Mouse (Mus musculus): Measurements from ENCODE around the gene Procr.
"Not testable (repeated sequence)": the region's sequence is repeated elsewhere in the genome, so short reads cannot be mapped to it uniquely, and the experiment has no call there.

Procr gene

DNA sequence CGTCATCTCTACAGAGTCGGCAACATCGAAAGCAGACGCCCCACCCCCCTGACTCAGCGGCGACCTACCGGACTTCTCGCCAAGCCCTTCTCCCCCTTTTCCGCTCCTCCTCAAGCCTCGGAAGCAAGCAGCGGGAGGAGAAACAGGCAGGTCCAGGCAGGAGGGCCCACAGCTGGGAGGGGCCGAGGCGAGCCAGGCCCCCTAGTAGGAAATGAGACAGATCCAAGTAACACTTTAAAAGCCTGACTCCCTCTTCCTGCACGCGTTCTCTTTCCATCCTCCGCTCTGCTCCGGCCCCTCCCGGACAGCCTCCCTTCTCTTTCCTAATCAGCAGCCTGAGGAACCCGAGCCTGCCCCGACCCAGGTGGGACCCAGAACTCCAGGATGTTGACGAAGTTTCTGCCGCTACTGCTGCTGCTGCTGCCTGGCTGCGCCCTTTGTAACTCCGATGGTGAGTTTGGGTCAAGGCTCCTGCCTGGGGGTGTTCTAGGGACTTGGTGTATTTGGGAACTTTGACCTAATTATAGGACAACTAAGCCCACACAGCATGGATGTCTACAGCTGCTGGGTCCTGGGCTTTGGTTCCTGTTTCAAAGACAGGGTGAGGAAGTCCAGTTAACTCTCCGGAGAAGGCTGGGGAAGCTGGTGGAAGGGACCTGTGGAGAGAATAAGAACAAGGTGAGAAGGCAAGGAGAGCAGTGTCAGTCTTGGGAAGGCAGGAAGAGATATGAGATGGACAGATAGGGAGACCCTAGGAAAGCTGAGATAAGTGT, at the start of gene Procr:
TSS of gene Procr (plus strand) at position 104 of the 773 bp plus-strand sequence.
- DNase-seq: no peak

DNA sequence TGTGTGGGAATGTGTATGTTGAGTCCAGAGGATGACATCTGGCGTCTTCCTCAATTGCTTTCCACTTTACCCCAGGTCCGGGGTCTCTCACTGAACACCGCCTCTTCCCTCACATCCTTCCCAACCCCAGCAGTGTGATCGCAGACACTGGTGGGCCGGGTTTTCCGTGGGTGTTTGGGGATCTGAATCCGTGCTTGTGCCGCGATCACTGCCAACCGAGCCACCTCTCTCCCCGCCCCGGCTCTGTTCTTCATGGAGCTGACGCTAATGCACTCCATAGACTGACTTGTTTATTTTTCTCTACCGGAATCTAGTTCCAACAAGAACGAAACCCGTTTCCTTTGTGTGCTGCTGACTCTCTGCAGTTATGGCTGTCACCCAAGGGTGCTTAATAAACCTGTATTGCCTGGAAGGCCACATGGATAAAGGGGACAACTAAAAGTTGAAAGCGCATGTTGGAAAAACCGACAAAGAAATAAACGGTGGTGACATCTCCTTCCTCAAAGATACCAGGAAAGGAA, 49.5 kb upstream of the Procr start:
- no peak for DNase-seq

DNA sequence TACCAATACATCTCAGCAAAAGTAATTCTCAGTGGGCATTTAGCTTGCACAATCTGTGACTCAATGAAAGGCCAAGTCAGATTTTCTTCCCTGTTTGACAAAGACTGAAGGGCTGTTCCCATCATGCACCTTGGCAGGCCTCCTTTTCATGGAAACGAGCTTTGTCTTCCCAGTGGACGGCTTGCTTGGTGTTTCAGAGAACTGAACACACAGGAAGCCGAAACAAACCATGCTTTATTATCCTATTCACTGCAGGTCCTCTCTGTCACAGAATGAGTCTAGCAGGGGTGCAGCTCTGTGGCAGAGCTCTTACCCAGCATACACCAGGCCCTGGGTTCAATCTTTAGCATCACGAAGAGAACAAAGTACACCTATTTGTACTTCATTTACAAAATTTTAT, 47.3 kb upstream of the Procr start:
- DNase-seq: no peak

DNA sequence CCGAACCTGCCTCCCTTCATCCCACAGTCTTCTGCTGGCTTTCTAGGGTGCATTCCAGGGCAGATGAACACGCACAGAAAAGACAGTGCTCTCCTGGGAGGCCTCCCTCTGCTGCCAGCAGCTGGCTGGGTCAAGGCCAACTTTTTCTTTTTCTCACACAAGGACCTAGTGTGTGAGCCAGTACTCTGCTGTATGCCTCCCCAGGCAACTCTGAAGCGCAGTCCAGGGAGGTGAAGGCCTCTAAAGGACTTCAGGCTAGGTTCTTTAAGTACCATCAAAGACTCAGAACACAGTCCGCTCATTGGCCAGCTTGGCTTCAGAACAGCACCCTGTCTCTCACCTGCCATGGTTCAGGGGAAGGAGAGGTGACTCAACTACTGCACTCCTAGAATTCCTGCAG, 43.7 kb upstream of the Procr start:
- DNase-seq: no peak

DNA sequence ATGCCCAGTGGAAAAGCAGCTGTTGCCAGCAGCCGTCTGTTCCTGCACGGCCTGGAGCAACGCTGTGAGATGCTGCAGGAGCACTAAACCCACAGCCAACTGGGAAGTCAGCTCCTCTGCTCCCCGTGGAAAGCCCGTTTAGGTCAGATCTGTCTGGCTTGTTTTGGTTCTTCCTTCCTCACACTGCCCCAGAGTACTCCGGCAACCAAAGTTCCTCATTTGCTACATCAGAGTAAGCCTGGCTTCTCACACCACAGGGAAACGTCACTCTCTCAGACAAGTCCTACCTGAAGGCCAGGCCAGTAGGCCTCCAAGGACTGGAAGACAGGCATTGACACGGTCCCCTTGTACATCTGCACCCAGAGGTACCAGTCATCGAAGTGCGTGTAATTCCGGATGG, 40.4 kb upstream of the Procr start:
- no peak for DNase-seq

DNA sequence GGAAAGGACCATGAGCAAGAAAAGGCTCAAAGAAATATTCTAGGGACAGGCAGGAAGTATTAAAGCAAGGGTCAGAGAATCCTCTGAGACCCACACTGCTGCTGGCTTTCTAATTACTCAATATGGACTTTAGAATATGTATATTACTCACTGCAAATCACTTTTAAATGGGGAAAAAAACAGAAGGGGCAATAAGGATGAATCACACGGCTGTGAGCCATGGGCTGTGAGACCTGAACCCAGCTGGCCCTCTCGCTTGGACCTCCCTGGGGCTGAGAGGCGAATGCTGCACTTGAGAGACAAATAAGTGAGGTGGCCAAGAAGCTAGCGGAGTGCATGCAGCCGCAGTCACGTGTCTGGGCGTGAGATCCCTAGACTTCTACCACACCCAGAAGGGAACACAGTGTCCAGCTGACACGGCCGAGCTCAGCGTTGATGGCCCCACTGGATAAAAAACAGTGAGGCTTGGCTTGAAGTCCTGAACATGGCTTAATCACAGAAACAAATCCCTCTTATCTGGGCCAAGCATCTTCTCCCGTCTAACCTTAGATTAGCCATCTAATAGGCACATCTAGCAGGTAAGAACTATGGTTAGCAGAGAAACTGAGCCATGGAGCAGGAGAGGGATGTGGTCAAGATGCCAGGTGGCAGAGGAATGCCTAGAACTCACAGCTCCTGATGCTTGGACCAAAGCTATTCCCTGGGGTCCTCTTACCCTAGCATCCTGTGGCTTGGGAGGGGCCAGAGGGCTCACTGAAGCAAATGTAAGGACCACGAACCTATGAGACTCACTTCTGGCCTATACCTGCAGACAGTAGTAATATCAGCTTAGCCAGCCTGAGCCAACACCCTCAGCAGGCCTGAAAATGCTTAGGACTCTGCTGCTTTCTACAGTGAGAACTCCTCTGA, 33.6 kb upstream of the Procr start:
- no peak for DNase-seq

DNA sequence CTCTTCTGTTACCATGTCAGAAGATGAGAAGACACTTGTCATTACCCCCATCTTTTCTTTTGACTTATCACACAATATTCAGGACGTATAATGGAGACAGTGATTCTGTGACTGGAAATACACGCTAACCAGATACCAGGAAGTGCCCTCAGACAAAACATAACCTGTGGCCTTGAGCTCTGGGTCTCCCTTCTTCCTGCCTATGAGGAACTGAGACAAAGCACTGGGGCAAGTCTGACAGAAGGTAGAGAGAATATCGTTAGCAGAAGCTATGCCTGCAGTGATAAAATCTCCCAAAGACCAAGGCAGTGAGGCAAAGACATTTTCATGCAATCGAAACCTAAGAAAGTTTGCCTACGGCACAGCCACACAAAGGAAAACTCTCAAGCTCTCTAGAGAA, 30.3 kb upstream of the Procr start:
- no peak for DNase-seq

DNA sequence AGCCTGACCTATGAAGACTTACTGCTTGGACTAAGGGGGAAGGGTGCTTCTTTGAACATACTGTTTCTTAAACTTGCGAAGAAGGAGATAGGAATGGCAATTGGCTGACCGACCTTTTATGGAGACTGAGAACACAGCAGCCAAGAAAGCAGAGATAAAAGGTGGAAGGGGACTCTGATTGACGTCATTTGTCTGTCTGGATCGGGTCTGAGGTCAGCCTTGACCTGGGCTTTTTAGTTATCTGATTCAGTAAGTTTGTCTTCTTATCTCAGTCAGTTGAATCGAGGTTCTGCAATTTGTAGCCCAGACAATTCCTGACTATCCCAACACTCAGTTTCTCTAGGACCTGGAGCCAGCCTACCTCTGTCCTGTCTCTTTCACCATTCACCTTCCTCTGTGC, 26.9 kb upstream of the Procr start:
- no peak for DNase-seq

DNA sequence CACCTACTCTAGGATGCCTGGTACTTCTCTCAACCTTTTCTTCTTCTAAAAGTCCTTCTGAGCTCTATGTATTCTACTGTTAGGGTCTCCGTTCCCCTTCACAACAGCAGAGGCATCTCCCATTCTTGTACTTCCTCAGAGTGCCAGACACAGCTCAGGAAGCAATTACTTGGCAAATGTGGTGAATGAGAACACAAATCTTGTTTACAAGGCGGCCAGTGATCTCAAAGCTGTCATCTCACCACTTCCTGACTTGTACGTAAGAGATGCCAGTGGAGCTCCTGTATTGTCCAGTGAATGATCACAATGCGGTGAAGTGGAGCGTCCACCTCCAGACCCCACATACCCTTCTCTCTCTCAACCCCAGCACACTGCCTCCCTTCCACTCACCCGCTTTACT, 26.4 kb upstream of the Procr start:
- DNase-seq: no peak

DNA sequence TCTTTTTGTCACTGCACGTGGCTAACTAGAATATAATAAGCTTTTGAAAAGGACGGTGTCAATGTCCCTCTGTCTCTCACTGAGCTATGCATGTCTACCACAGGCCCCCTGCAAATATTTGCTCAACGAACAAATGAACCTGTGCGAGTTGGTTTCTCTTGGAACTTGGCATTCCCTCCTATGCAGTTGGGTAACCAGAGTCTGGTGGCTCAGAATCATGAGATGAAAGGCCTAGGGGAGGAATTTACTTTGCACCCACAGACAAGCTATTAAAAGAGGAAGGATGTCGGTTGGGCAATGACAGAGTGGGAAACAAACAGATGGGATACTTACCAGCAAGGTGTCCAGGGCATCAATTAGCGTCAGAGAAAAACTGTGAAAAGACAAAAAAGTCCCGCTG, 24.6 kb upstream of the Procr start:
- no peak for DNase-seq

DNA sequence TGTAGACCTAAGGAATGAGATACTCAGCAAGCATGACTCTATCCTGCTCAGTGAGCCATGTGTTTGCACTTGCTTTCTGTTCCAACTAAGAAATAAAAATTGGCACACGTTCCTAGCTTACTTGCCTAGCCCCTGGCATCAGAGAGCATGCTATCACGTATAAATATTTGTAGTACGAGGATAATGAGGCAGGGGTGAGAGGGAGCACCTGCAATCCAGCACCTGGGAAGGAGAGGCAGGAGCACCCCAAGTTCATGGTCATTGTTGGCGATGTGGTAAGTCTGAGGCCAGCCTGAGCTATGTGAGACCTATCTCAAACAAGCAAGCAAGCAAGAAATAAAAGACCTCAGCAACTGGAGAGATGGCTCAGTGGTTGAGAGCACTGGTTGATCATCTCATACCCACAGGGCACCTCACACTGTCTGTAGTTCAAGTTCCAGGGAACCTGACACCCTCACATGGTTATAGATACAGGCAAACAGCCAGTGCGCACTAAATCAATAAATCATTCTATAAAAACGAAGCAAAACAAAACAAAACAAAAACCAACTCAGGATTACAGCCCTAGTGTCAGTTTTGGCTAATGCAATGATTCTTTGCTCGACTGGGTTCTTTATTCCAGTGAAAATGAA, 23.0 kb upstream of the Procr start:
- DNase-seq: no peak

DNA sequence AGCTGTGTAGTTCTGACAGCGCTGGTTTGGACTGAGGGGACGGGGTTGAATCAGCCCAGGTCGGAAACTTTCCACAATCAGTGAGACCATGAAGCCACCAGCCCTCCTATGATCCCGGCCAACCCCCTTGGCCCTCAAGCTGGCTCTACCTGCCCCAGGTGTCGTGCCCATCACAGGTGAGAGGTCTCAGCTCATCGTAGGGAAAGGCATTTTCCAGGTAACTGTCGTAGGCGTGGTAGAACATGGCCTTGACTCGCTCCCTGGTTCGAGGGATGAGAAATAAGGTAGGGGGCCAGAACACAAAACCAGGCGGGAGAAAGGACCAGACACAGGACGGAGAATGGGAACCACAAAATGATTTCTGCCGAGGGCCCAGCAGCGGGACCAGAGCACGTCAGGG, 22.2 kb upstream of the Procr start:
- DNase-seq: peak in 1 of 2 experiments; percentile 10

DNA sequence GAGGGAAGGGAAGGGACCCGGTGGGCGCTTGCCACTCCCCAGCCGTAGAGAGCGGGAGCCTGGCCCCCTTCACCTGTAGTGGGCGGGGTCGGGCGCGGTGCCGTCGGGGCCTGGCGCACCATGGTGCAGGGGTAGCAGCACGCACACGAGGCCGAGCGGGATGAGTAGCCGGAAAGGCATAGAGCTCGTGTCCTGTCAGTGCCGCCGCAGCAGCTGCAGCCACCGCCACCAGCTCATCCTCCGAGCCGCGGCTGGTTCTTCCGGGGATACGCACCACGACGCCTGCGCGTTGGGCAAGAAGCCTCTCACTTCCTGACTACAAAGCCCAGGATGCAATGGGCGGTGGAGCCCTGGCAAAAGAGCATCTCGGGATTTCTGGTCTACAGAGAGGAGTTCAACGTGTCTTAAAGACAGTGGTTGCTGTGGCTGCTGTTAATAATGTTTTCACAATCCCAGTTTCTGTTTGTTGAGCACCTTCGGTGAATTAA, 21.7 kb upstream of the Procr start, which contains the start of gene Edem2:
TSS of gene Edem2 (minus strand) at position 318 of the 488 bp plus-strand sequence.
- peak; percentile 93 to 96 for DNase-seq

DNA sequence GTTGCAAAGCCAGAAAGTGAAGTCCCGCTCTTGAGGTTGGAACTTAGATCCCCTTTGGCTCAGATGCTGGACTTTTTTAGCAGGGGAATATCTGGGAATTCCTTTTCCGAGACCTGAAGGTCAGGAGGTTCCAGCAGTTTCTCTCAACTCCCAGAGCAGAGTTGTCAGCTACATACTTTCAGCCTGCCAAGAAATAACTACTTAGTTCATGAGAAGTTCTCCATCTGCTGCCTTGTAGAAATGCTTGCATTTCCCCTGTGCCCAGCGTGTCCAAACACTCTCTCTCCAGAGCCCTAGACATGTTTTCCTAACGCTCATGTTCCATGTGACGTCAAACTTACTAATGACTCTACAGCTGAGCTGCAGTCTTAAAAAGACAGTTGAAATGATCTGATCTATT, 15.8 kb upstream of the Procr start:
- no peak for DNase-seq

DNA sequence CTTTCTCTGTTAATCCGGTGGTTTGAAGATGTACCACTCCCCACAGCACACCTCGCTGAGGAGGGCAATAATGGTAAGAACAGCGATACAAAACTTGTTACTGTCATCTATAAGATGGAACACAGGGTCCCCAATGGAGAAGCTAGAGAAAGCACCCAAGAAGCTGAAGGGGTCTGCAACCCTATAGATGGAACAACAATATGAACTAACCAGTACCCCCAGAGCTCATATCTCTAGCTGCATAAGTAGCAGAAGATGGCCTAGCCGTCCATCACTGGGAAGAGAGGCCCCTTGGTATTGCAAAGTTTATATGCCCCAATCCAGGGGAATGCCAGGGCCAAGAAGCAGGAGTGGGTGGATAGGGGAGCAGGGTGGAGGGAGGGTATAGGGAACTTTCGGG, 15.2 kb upstream of the Procr start, which contains the start of gene Gm17581:
TSS of gene Gm17581 (minus strand) at position 101 of the 400 bp plus-strand sequence.
- not testable (repeated sequence) for DNase-seq

DNA sequence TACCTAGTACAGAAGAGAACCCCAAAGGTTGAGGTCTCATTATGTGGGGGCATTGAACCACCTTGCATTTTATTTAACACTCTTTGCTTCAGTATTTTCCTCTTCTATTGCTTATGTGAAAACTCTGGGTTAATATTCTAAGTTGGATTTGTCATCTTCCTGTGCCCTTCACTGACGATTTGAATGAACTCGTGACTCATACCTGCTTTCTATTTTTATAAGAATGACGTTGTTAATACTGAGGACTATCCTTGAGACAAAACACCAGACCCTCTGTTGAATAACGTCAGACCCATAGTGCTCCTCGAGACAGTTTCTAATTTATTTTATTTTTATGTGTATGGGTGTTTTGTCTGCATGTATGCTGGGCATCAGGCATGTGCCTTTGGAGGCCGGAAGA, 14.0 kb upstream of the Procr start:
- no peak for DNase-seq

DNA sequence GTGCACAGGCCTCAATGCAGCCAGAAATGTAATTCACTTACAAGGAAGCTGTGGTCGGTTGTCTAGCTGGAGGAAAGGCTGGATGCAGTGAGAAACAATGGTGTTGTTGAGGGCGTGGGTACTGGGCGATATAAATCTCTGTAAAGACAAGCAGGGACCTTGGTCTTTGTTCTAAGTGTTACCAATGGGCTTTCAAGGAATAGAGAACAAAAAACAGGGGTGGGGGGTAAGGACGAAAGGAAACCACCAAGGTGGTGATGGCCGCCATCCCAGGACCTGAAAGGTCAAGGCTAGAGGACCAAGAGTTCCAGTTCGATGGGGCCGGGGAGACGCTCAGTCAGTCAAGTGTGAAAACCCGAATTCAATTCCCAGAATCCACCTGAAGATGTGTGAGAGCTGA, 13.1 kb upstream of the Procr start:
- no peak for DNase-seq

DNA sequence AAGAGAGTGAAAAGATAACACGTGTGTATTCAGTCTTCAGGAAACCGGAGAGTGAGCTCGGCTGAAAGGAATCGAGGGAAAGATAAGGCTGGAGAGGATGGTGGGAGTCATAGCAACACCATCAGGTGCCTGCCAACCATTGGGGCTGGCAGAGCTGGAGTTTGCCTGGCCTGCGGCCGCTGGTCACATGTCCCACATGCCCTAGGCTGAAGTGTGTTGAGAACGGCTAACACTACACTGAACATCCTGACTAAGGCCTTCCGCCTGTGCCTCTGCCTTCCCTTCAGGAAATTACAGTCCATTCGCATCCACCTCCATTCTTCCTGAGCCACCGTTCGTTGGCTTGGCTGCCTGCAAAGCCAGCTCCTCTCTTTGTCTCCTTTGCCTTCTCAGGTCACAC, 8.7 kb upstream of the Procr start:
- no peak for DNase-seq

DNA sequence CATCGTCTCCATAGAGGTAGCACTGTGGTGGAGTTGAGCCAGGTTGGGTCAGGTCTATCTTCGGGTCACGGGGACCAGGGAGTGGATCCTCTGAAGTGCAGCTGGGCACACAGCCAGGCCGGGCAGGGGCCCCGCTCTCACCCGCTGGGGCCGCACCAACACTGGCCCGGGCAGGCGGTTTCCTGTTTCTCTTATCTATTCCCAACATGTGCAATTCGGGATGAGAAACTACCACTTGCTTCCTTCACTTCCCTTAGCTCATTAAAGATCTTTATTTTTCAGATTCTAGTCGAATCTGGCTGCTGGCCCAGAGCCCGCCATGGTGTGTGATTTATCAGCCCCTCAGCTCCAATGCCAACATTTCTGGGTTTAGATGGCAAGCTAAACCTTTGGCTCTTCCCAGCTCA, 8.0 kb upstream of the Procr start:
- no peak for DNase-seq

DNA sequence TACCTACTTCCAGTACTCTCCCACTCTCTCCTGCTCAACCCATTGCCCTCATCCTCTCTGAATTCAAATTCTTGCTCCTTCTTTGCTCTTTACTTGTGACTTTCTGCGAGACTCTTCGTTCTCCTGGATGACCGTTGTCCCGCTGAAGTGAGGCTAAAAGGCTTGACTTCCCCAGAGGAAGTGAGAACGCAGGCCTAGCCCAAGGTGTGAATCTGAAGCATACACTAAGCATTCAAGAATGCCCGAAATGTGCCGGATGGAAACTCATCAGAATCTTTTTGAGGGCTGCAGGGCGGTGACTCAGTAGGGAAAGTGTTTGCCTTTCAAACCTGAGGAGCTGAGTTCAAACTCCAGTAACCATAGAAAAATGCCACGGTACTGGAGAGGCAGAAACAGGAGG, 7.6 kb upstream of the Procr start:
- DNase-seq: no peak

DNA sequence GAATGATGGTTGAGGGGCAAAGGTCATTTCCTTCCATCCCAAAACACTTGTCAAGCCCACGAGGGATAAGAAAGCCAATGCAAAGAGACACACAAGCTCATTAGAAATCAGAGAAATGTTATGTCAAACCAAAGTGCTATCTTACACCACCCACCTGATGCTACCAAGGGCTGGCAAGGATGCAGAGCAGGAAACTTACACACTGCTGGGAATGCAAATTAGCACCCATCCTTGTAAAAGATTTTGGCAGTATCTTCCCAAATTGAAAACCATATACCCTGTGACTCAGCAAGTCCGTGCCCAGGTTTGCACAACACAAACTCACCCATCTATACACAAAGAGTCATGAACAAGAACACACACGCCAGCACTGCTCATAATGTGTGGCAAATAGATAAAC, 5.4 kb upstream of the Procr start:
- no peak for DNase-seq

DNA sequence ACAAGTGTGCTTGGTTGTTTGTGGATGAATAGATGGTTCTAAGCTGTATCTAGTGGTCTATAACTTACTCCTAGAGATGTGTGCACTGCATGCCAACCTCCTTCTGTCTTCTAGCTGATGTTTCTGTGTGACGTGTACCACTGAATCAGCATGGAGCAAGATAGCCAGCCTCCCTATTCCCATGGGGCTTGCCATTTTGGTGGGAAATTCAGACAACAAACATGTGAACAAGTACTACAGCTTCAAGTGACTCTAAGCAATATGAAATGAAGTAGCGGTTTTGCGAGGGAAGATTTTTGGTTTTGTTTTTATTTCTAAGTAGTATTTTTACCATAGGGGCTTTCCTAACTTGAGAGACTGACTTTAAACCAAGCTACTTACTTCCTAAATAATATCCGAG, 1.5 kb upstream of the Procr start:
- no peak for DNase-seq

DNA sequence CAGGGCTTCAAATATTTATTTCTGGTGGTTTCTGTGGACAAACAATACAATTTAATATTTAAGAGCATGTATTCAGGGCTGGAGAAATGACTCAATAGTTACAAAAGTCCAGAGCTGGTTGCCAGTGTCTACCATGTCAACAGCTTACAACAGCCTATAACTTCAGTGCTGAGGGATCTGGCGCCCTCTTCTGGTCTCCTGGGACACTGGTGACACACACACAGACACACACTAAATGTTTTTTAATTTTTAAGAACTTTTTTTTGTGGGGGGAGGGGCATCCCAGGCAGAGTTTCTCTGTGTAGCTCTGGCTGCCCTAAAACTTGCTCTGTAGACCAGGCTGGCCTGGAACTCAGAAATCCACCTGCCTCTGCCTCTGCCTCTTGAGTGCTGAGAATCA, 4.8 kb downstream of the Procr start:
- DNase-seq: peak in 1 of 2 experiments; percentile 38

All from cerebellum, adult 18-20 months (tissue).